Mouse (Mus musculus) mammary gland, adult 2 months (tissue): ENCODE results near the gene Lrrc38. TPM values are rescaled to one million over a fixed set of nuclear protein-coding genes. Genes with fewer than 3 reads are reported as not detected.

Experiments
- polyA plus RNA-seq: library from polyadenylated mRNA; depleted of rRNA; stranded (reverse); fragments of >200 nt; gene quantifications from 2 replicates; pipeline ENCODE4 v1.2.3, GENCODE M21; 2012; ENCODE audit warnings: low replicate concordance; rRNA removed

Gene Lrrc38
- polyA plus RNA-seq = 8.2 TPM in 1 of 2 replicates, not detected in the other

DNA sequence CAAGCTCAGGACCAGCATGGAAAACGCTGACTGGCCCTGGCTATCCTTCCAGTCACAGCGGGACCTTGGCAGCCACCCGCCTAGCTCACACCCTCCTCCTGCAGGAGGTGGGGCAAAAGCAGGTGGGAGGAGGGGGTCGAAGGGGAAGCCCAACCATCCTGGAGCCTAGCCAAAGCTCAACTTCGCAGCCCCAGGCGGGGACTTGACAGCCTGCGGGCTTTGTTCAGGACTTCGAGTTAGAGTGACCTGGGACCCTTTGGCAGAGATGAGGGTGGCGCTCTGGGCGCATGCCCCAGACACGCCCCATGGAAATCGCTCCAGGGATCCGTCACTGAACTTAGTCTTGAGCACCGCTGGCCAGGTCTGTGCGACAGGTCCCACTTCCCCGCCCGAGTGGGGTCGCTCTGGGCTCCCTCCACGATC lies at the start of gene Lrrc38:
Gene Lrrc38, plus strand, starts transcription at position 274 of the 423 bp plus-strand sequence.

DNA sequence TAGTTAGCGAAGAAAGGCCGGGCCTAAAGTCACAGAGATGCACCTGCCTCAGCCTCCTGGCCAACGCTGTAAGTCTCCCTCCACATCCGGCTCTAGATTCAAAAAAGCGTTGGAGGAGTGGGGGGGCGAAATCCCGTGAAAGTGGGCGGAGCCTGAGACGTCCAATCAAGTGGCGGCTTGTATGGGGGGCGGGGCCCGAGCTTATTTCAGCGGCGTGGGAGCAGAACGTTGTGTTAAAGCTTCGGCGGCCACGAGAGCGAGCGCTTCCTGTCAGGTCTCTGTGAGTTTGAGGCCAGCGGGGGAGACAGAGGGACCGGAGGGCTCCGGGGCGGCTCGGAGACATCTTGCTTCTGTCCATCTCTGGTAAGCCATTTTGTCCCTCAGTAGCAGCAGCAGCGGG lies 44.6 kb downstream of the Lrrc38 start, which contains the start of gene Pramel1:
Gene Pramel1, plus strand, starts transcription at position 248 of the 400 bp plus-strand sequence.

GRCm38 (mm10) chr4:143412219-143413092 lies 62.9 kb downstream of the Lrrc38 start, which contains the start of gene Pramef8:
Gene Pramef8 (plus strand): TSS chr4:143412426.

Other genes with a start within 250 kb of the Lrrc38 start
- 10.0 and 11.2 TPM in 2 replicates for gene Prdm2, start 136.8 kb upstream of the Lrrc38 start, polyA plus RNA-seq
- 4.9 and 9.3 TPM in 2 replicates for gene Pdpn, start 50.2 kb upstream of the Lrrc38 start, polyA plus RNA-seq
- not detected in 2 replicates for gene Pramel1, start 44.7 kb downstream of the Lrrc38 start, polyA plus RNA-seq
- 5.3 and 9.7 TPM in 2 replicates for gene Pramef8, start 62.7 kb downstream of the Lrrc38 start, polyA plus RNA-seq
- gene Oog4, start 100.6 kb downstream of the Lrrc38 start, polyA plus RNA-seq = not detected in 2 replicates
- gene Gm13043, start 161.6 kb downstream of the Lrrc38 start, polyA plus RNA-seq = not detected in 2 replicates
- not detected in 2 replicates for gene Gm13040, start 186.2 kb downstream of the Lrrc38 start, polyA plus RNA-seq
- not detected in 2 replicates for gene BC080695, start 201.9 kb downstream of the Lrrc38 start, polyA plus RNA-seq
- not detected in 2 replicates for gene Gm13057, start 202.0 kb downstream of the Lrrc38 start, polyA plus RNA-seq